18 mouse cellular contexts compared by ENCODE assay signal in genomic region chr10:84707752-84708530, GRCm38 (mm10). TPM values are rescaled to one million over a fixed set of nuclear protein-coding genes. Genes with fewer than 3 reads are reported as not detected.
DNase-seq lines count a peak whose midpoint lies in the region; ATAC-seq lines count a peak whose summit lies in the region.
"Had no signal": no experiment of that assay in that cellular context is flagged by ENCODE, and none has a peak within 500 bp of the region (broad histone marks: within the 10 kb centered on the region; RNA-seq: fewer than 3 reads in every experiment).

No protein-coding gene starts in this region.

- intact Hi-C loops in heart, postnatal 14 days (cut with DNase I), result loop anchor here (5.0 kb wide), 1 partner anchor 279 kb away; no protein-coding TSS in a partner anchor

- no peak for DNase-seq in heart, postnatal 14 days
- peak; percentile 88 for DNase-seq in midbrain, embryonic 11.5 days (ENCODE audit: low spot score, missing footprints)
- DNase-seq in right cerebral cortex, postnatal 14 days, result no peak
- no peak for DNase-seq in thymus, postnatal 25 days
- DNase-seq: adrenal gland, postnatal 14 days; cerebellum, adult 9-11 months; gastrocnemius, postnatal 36 days; kidney, adult 18-20 months; kidney, postnatal 36 days; liver; right cerebral cortex, postnatal 4 days had no signal

- H3K4me3 ChIP-seq in heart, embryonic 11.5 days (ENCODE audit: low read depth, low read length), result no peak overlapping the region
- H3K4me3 ChIP-seq in midbrain, embryonic 11.5 days (ENCODE audit: low read depth, low read length), result no peak overlapping the region
- no peak overlapping the region for H3K4me3 ChIP-seq in midbrain, embryonic 16.5 days (ENCODE audit: low read depth, low read length)
- H3K4me3 ChIP-seq in hindbrain, embryonic 12.5 days, result no peak overlapping the region
- no peak overlapping the region for H3K4me3 ChIP-seq in neural tube, embryonic 13.5 days

- H3K36me3 ChIP-seq in heart, embryonic 11.5 days (ENCODE audit: control insufficient read depth, insufficient read depth, low read length), result 0 out of 2 replicates have a peak, but pooled peaks cover 3% of the 10 kb centered on the region
- no peaks in the 10 kb centered on the region for H3K36me3 ChIP-seq in midbrain, embryonic 11.5 days (ENCODE audit: control insufficient read depth, insufficient read depth, low read length)
- no peaks in the 10 kb centered on the region for H3K36me3 ChIP-seq in midbrain, embryonic 16.5 days (ENCODE audit: control insufficient read depth, insufficient read depth, low read length)
- H3K36me3 ChIP-seq in hindbrain, embryonic 12.5 days, result no peaks in the 10 kb centered on the region
- no peaks in the 10 kb centered on the region for H3K36me3 ChIP-seq in neural tube, embryonic 13.5 days

- H3K9me3 ChIP-seq in heart, embryonic 11.5 days (replicated peaks; ENCODE audit: control insufficient read depth, low read length), result no peaks in the 10 kb centered on the region
- H3K9me3 ChIP-seq in midbrain, embryonic 11.5 days (ENCODE audit: control insufficient read depth, low read length), result no peaks in the 10 kb centered on the region
- no peaks in the 10 kb centered on the region for H3K9me3 ChIP-seq in midbrain, embryonic 16.5 days (replicated peaks; ENCODE audit: control insufficient read depth, low read length, poor library complexity, severe bottlenecking)
- H3K9me3 ChIP-seq in hindbrain, embryonic 12.5 days (replicated peaks), result no peaks in the 10 kb centered on the region
- no peaks in the 10 kb centered on the region for H3K9me3 ChIP-seq in neural tube, embryonic 13.5 days
- H3K9me3 ChIP-seq: G1E had no signal

- H3K4me1 ChIP-seq in heart, embryonic 11.5 days (ENCODE audit: control insufficient read depth, insufficient read depth, low read length), result peaks cover 30% of the 10 kb centered on the region
- peaks cover 61% of the 10 kb centered on the region for H3K4me1 ChIP-seq in midbrain, embryonic 11.5 days (ENCODE audit: control insufficient read depth, insufficient read depth, low read length)
- H3K4me1 ChIP-seq in midbrain, embryonic 16.5 days (ENCODE audit: control insufficient read depth, insufficient read depth, low read length), result peaks cover 29% of the 10 kb centered on the region
- H3K4me1 ChIP-seq in hindbrain, embryonic 12.5 days, result peaks cover 46% of the 10 kb centered on the region
- peaks cover 67% of the 10 kb centered on the region for H3K4me1 ChIP-seq in neural tube, embryonic 13.5 days (replicated peaks)

- WGBS in heart, embryonic 11.5 days (ENCODE audit: insufficient replicate concordance), result 60% methylated on average over 14 of the region's 14 CpGs
- WGBS in midbrain, embryonic 11.5 days, result 15% methylated on average over 14 of the region's 14 CpGs
- WGBS in midbrain, embryonic 16.5 days, result 18% methylated on average over 14 of the region's 14 CpGs
- 25% methylated on average over 14 of the region's 14 CpGs for WGBS in hindbrain, embryonic 12.5 days
- 10% methylated on average over 14 of the region's 14 CpGs for WGBS in neural tube, embryonic 13.5 days

- no peaks in the 10 kb centered on the region for H3K27me3 ChIP-seq in heart, embryonic 11.5 days (ENCODE audit: control insufficient read depth, insufficient read depth, low read length)
- peaks cover 3% of the 10 kb centered on the region; the same call in 1 of the 2 replicates for H3K27me3 ChIP-seq in midbrain, embryonic 11.5 days (ENCODE audit: control insufficient read depth, insufficient read depth, low read length)
- peaks cover 5% of the 10 kb centered on the region; the same call in 1 of the 2 replicates for H3K27me3 ChIP-seq in midbrain, embryonic 16.5 days (ENCODE audit: control insufficient read depth, insufficient read depth, low read depth, low read length)
- no peaks in the 10 kb centered on the region for H3K27me3 ChIP-seq in hindbrain, embryonic 12.5 days
- no peaks in the 10 kb centered on the region for H3K27me3 ChIP-seq in neural tube, embryonic 13.5 days

- H3K9ac ChIP-seq in heart, embryonic 11.5 days (ENCODE audit: low read depth, low read length), result no peak overlapping the region
- H3K9ac ChIP-seq in midbrain, embryonic 11.5 days (ENCODE audit: low read length), result no peak overlapping the region
- no peak overlapping the region for H3K9ac ChIP-seq in midbrain, embryonic 16.5 days (ENCODE audit: low read depth, low read length)
- no peak overlapping the region for H3K9ac ChIP-seq in hindbrain, embryonic 12.5 days
- H3K9ac ChIP-seq in neural tube, embryonic 13.5 days, result no peak overlapping the region
- H3K9ac ChIP-seq: lung, embryonic 14.5 days had no signal

- no peak overlapping the region for H3K4me2 ChIP-seq in heart, embryonic 11.5 days
- no peak overlapping the region for H3K4me2 ChIP-seq in midbrain, embryonic 11.5 days
- H3K4me2 ChIP-seq in midbrain, embryonic 16.5 days (ENCODE audit: low read length), result no peak overlapping the region
- H3K4me2 ChIP-seq in hindbrain, embryonic 12.5 days (replicated peaks), result no peak overlapping the region
- H3K4me2 ChIP-seq in neural tube, embryonic 13.5 days, result 0 out of 2 replicates have a peak overlapping the region, but pooled peaks have one; percentile 5
- H3K4me2 ChIP-seq: lung, embryonic 14.5 days had no signal

- peak overlapping the region; percentile 64; the same call in 1 of the 2 replicates for H3K27ac ChIP-seq in heart, embryonic 11.5 days (ENCODE audit: low read depth, low read length)
- H3K27ac ChIP-seq in midbrain, embryonic 11.5 days (ENCODE audit: low read depth, low read length), result peak overlapping the region; percentile 45
- no peak overlapping the region for H3K27ac ChIP-seq in midbrain, embryonic 16.5 days (ENCODE audit: low read length)
- H3K27ac ChIP-seq in hindbrain, embryonic 12.5 days, result peak overlapping the region; percentile 76
- H3K27ac ChIP-seq in neural tube, embryonic 13.5 days (replicated peaks), result peak overlapping the region; percentile 78

- ATAC-seq in heart, embryonic 11.5 days (replicated peaks; ENCODE audit: insufficient number of reproducible peaks, low FRiP score, low TSS enrichment), result no peak
- no peak for ATAC-seq in midbrain, embryonic 11.5 days (ENCODE audit: low FRiP score)
- no peak for ATAC-seq in midbrain, embryonic 16.5 days
- ATAC-seq in hindbrain, embryonic 12.5 days (ENCODE audit: low FRiP score), result peak; percentile 61
- ATAC-seq in neural tube, embryonic 13.5 days (ENCODE audit: low read depth), result no peak; the same call in 1 of the 2 replicates

RNA-seq across cellular contexts. Expression of gene Rfx4, which starts 47.9 kb away (rescaled TPM):
- polyA plus RNA-seq in heart, embryonic 11.5 days (2014; fragmentation: Nextera tagmentation; extraction: Ambion mirVana), result not detected in 2 replicates
- total RNA-seq in heart, postnatal 14 days (2021), result under 1 TPM; 0.07 to 0.19 TPM
- 64.7 and 68.0 TPM in 2 replicates for polyA plus RNA-seq in midbrain, embryonic 11.5 days (2014; fragmentation: Nextera tagmentation; extraction: Ambion mirVana)
- 12.6 and 13.9 TPM in 2 replicates for polyA plus RNA-seq in midbrain, embryonic 16.5 days (2015; fragmentation: Nextera tagmentation; extraction: Ambion mirVana)
- polyA plus RNA-seq in hindbrain, embryonic 12.5 days (2016; fragmentation: Nextera tagmentation; extraction: Ambion mirVana), result 40.9 and 49.2 TPM in 2 replicates
- 21.8 and 22.7 TPM in 2 replicates for polyA plus RNA-seq in neural tube, embryonic 13.5 days (2015; fragmentation: Nextera tagmentation; extraction: Ambion mirVana)
- total RNA-seq: G1E; gastrocnemius, postnatal 36 days had no signal
- polyA plus RNA-seq: C2C12; G1E; lung, embryonic 14.5 days had no signal

Comparison
In these comparisons a context has a peak if more than half of its experiments do, and no peak if none do; other contexts are left out.
1. RNA of gene Rfx4, which starts 47.9 kb away (polyA plus RNA-seq): 64.7 to 68.0 TPM in midbrain, embryonic 11.5 days, 40.9 to 49.2 TPM in hindbrain, embryonic 12.5 days, 21.8 to 22.7 TPM in neural tube, embryonic 13.5 days and 12.6 to 13.9 TPM in midbrain, embryonic 16.5 days; not detected in heart, embryonic 11.5 days; every median in the first group is over 10 times any median in the second.